15 mouse cellular contexts compared by ENCODE assay signal in genomic region chr17:71089781-71090480, GRCm38 (mm10).
DNase-seq lines count a peak whose midpoint lies in the region; ATAC-seq and TF ChIP-seq lines count a peak whose summit lies in the region.
"Had no signal": no experiment of that assay in that cellular context is flagged by ENCODE, and none has a peak within 500 bp of the region (broad histone marks: within the 10 kb centered on the region; RNA-seq: fewer than 3 reads in every experiment).

No protein-coding gene starts in this region.

- no peaks in the 10 kb centered on the region for H3K9me3 ChIP-seq in intestine, postnatal 0 days (ENCODE audit: control insufficient read depth)
- no peaks in the 10 kb centered on the region for H3K9me3 ChIP-seq in intestine, embryonic 16.5 days (ENCODE audit: control insufficient read depth, low read length)
- H3K9me3 ChIP-seq in liver, embryonic 16.5 days (replicated peaks; ENCODE audit: control insufficient read depth, low read length), result no peaks in the 10 kb centered on the region
- no peaks in the 10 kb centered on the region for H3K9me3 ChIP-seq in stomach, embryonic 14.5 days (ENCODE audit: control insufficient read depth, low read depth, low read length)
- H3K9me3 ChIP-seq: midbrain, embryonic 10.5 days had no signal

- no peak for TF ChIP-seq POLR2A in kidney, adult 2 months (IDR thresholded peaks at IDR 0.05; ENCODE audit: low read depth, low read length)

- H3K27me3 ChIP-seq in intestine, postnatal 0 days (replicated peaks; ENCODE audit: control insufficient read depth, insufficient read depth, low read length), result no peaks in the 10 kb centered on the region
- H3K27me3 ChIP-seq in intestine, embryonic 16.5 days (replicated peaks; ENCODE audit: control insufficient read depth, insufficient read depth, low read length), result no peaks in the 10 kb centered on the region
- no peaks in the 10 kb centered on the region for H3K27me3 ChIP-seq in kidney, adult 2 months (replicated peaks; ENCODE audit: control insufficient read depth, insufficient read depth, low read length)
- no peaks in the 10 kb centered on the region for H3K27me3 ChIP-seq in liver, embryonic 16.5 days (ENCODE audit: control insufficient read depth, insufficient read depth, low read depth, low read length)
- no peaks in the 10 kb centered on the region for H3K27me3 ChIP-seq in stomach, embryonic 14.5 days (ENCODE audit: control insufficient read depth, insufficient read depth, low read length)

- no peak for ATAC-seq in intestine, postnatal 0 days
- no peak for ATAC-seq in intestine, embryonic 16.5 days
- ATAC-seq in liver, embryonic 16.5 days (ENCODE audit: low read depth), result peak; percentile 56
- ATAC-seq in stomach, embryonic 14.5 days (ENCODE audit: insufficient number of reproducible peaks, insufficient read depth, low FRiP score, low read depth), result 0 out of 2 replicates have a peak, but pooled peaks have one; percentile 1
- no peak for ATAC-seq in frontal cortex, adult (ENCODE audit: low TSS enrichment)
- ATAC-seq in CD4-positive, CD25-positive, alpha-beta regulatory T cell, adult 4 months, result no peak
- ATAC-seq: inflammation-experienced regulatory T-cells, adult 6 months had no signal

- H3K9ac ChIP-seq in intestine, postnatal 0 days (ENCODE audit: low read depth, low read length), result no peak overlapping the region
- H3K9ac ChIP-seq in intestine, embryonic 16.5 days (ENCODE audit: low read depth, low read length), result no peak overlapping the region
- no peak overlapping the region for H3K9ac ChIP-seq in liver, embryonic 16.5 days (ENCODE audit: low read depth, low read length)
- H3K9ac ChIP-seq in stomach, embryonic 14.5 days (replicated peaks; ENCODE audit: low read depth, low read length), result no peak overlapping the region

- H3K27ac ChIP-seq in intestine, postnatal 0 days (ENCODE audit: low read depth, low read length), result peak overlapping the region; percentile 83
- H3K27ac ChIP-seq in intestine, embryonic 16.5 days (ENCODE audit: low read length), result no peak overlapping the region
- H3K27ac ChIP-seq in kidney, adult 2 months (ENCODE audit: insufficient read depth, low read depth, low read length), result peak overlapping the region; percentile 91
- H3K27ac ChIP-seq in liver, embryonic 16.5 days (ENCODE audit: low read length), result peak overlapping the region; percentile 83
- no peak overlapping the region for H3K27ac ChIP-seq in stomach, embryonic 14.5 days (ENCODE audit: low read length)
- H3K27ac ChIP-seq: left cerebral cortex, adult 2 months; midbrain, embryonic 10.5 days had no signal

- no peak for TF ChIP-seq CTCF in intestine, postnatal 0 days (IDR thresholded peaks at IDR 0.05; ENCODE audit: low read depth)
- TF ChIP-seq CTCF in kidney, adult 2 months (conservative IDR thresholded peaks at IDR 0.05; ENCODE audit: insufficient read depth, insufficient read length, low read depth, low read length), result no peak

- WGBS in intestine, postnatal 0 days, result 79% methylated on average over 11 of the region's 11 CpGs
- 87% methylated on average over 11 of the region's 11 CpGs for WGBS in intestine, embryonic 16.5 days
- 46% methylated on average over 11 of the region's 11 CpGs for WGBS in kidney, adult 2 months
- WGBS in liver, embryonic 16.5 days (ENCODE audit: insufficient replicate concordance), result 74% methylated on average over 11 of the region's 11 CpGs
- WGBS in stomach, embryonic 14.5 days, result 81% methylated on average over 11 of the region's 11 CpGs

- no peaks in the 10 kb centered on the region; the same call in 1 of the 2 replicates for H3K4me1 ChIP-seq in intestine, postnatal 0 days (replicated peaks; ENCODE audit: control insufficient read depth, insufficient read depth, low read length)
- H3K4me1 ChIP-seq in intestine, embryonic 16.5 days (ENCODE audit: control insufficient read depth, insufficient read depth, low read length), result peaks cover 18% of the 10 kb centered on the region
- H3K4me1 ChIP-seq in kidney, adult 2 months (ENCODE audit: control insufficient read depth, insufficient read depth, low read length), result peaks cover 49% of the 10 kb centered on the region
- H3K4me1 ChIP-seq in liver, embryonic 16.5 days (ENCODE audit: control insufficient read depth, low read depth, low read length), result peaks cover 13% of the 10 kb centered on the region
- no peaks in the 10 kb centered on the region for H3K4me1 ChIP-seq in stomach, embryonic 14.5 days (ENCODE audit: control insufficient read depth, insufficient read depth, low read length)

- no peaks in the 10 kb centered on the region for H3K36me3 ChIP-seq in intestine, postnatal 0 days (ENCODE audit: control insufficient read depth, insufficient read depth)
- no peaks in the 10 kb centered on the region for H3K36me3 ChIP-seq in intestine, embryonic 16.5 days (ENCODE audit: control insufficient read depth, insufficient read depth, low read length)
- no peaks in the 10 kb centered on the region for H3K36me3 ChIP-seq in kidney, adult 2 months (ENCODE audit: control insufficient read depth, insufficient read depth, low read length)
- H3K36me3 ChIP-seq in liver, embryonic 16.5 days (ENCODE audit: control insufficient read depth, insufficient read depth), result no peaks in the 10 kb centered on the region
- H3K36me3 ChIP-seq in stomach, embryonic 14.5 days (ENCODE audit: control insufficient read depth, insufficient read depth, low read length), result no peaks in the 10 kb centered on the region
- H3K36me3 ChIP-seq: midbrain, embryonic 10.5 days had no signal

- DNase-seq in kidney, adult 2 months, result peak; percentile 92
- no peak for DNase-seq in cerebellum, adult 11-12 months
- DNase-seq: adrenal gland, postnatal 36 days; cerebellum, postnatal 14 days; gastrocnemius, postnatal 25 days; thymus, postnatal 36 days had no signal

- H3K4me3 ChIP-seq in intestine, postnatal 0 days (ENCODE audit: low read depth, low read length), result no peak overlapping the region
- H3K4me3 ChIP-seq in intestine, embryonic 16.5 days (ENCODE audit: low read length), result no peak overlapping the region
- H3K4me3 ChIP-seq in kidney, adult 2 months (ENCODE audit: insufficient read depth, low read depth, low read length), result no peak overlapping the region
- H3K4me3 ChIP-seq in liver, embryonic 16.5 days (ENCODE audit: low read depth, low read length), result no peak overlapping the region
- H3K4me3 ChIP-seq in stomach, embryonic 14.5 days (ENCODE audit: low read depth, low read length), result no peak overlapping the region
- H3K4me3 ChIP-seq: left cerebral cortex, adult 2 months; midbrain, embryonic 10.5 days had no signal

- no peak overlapping the region for H3K4me2 ChIP-seq in intestine, postnatal 0 days (replicated peaks; ENCODE audit: low read depth)
- no peak overlapping the region for H3K4me2 ChIP-seq in intestine, embryonic 16.5 days (ENCODE audit: low read depth, low read length)
- H3K4me2 ChIP-seq in liver, embryonic 16.5 days (ENCODE audit: low read depth, low read length), result no peak overlapping the region
- no peak overlapping the region for H3K4me2 ChIP-seq in stomach, embryonic 14.5 days (replicated peaks; ENCODE audit: low read depth, low read length)

Comparison
In these comparisons a context has a peak if more than half of its experiments do, and no peak if none do; other contexts are left out.
1. H3K27ac ChIP-seq: peak in intestine, postnatal 0 days (single experiment), kidney, adult 2 months (single experiment) and liver, embryonic 16.5 days (single experiment); none in intestine, embryonic 16.5 days (single experiment) and stomach, embryonic 14.5 days (single experiment).
2. ATAC-seq: peak in liver, embryonic 16.5 days (single experiment) and stomach, embryonic 14.5 days (single experiment); none in intestine, postnatal 0 days (single experiment), intestine, embryonic 16.5 days (single experiment), frontal cortex, adult (single experiment) and CD4-positive, CD25-positive, alpha-beta regulatory T cell, adult 4 months (single experiment).